Mouse (Mus musculus) heart, adult 9 months (tissue): ENCODE measurements around the gene Ccn2.
"Not testable (repeated sequence)": the region's sequence is repeated elsewhere in the genome, so short reads cannot be mapped to it uniquely, and the experiment has no call there.

ENCODE experiments used
- DNase-seq, 2 experiments: peaks; one replicate each; pipeline ENCODE4 v3.0.0; 2022; ENCODE audit warnings: low spot score in 2 of 2

Gene Ccn2

DNA sequence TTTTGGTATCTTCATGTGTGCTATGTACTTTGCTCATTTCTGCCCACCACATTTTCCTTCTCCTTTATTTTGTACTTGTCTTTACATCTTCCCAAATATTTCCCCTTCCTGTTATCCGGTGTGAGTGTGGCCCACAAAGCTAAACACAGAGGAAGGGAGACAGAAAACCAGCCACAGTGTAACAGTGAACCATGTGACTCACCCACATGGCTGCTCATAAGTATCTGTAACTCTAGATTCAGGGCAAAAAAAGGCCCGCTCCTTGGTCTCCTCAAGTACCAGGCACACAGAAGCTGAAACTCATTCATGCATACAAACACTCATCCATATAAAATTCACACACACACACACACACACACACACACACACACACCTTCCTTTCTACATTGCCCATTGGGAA lies 7.8 kb downstream of the Ccn2 start:
- DNase-seq = no peak

- DNase-seq = no peak
Observed at GRCm38 (mm10) chr10:24603727-24604126, 8.5 kb downstream of the Ccn2 start.

DNA sequence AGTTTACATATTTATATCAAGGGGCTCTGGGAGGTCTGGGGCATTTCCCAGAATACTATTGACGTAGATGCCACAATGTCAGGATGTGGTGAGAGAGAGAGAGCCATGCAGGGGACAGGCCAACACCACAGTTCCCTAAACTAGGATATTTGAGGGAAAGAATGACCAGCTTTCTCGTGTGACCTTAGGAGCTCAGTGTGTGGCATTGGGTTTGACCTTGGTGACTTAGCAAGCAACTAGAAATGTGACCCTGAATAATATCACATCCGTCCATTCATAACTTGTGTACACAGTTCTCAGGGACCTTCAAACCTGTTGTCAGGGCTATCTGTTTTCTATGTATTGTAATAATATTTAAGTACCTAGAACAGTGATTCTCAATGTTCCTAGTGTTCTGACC lies 13.9 kb downstream of the Ccn2 start:
- DNase-seq = no peak

- DNase-seq = peak; percentile 69 to 79
Observed at GRCm38 (mm10) chr10:24609766-24610165, 14.5 kb downstream of the Ccn2 start.

- no peak for DNase-seq
Observed at GRCm38 (mm10) chr10:24614726-24615125, 19.5 kb downstream of the Ccn2 start.

- DNase-seq = no peak
Observed at GRCm38 (mm10) chr10:24615799-24616198, 20.6 kb downstream of the Ccn2 start.

- DNase-seq = not testable (repeated sequence)
Observed at GRCm38 (mm10) chr10:24616572-24616971, 21.3 kb downstream of the Ccn2 start.

- peak; percentile 37 to 56 for DNase-seq
Observed at GRCm38 (mm10) chr10:24621572-24621971, 26.3 kb downstream of the Ccn2 start.

GRCm38 (mm10) chr10:24622586-24622985 lies 27.3 kb downstream of the Ccn2 start:
- DNase-seq = peak in 1 of 2 experiments; percentile 76

DNA sequence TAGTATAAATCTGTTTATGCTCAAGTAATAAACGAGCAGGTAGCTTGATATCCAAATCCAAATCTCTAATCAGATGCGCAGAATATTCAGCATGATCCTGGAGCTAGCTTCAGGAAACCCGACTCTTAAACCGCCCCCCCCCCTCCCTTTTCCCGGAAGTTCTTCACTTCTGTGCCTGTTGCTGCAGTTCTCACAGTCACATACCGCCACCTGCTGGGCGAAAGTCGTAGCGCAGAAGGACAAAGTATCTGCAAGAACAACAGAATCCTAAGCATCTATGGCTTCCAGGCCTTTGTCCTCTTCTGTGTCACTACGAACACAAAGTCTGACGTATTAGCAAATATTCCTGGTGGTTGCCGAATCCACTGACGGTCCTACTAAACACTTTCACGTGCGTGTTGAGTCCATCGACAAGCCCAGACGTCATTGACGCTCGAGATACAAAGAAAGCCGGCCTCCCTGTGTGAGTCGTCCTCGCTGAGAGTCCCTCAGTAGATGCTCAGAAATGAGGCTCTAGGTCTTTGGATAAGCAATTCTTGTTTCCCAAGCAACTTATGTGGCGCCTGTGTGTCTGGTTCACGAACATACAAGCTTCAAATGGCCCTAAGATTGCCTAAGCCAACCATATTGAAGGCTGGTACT lies 29.9 kb downstream of the Ccn2 start:
- DNase-seq = peak in 1 of 2 experiments; percentile 78

GRCm38 (mm10) chr10:24627262-24627661 lies 32.0 kb downstream of the Ccn2 start:
- no peak for DNase-seq

- DNase-seq = no peak
Observed at GRCm38 (mm10) chr10:24628466-24628865, 33.2 kb downstream of the Ccn2 start.

DNA sequence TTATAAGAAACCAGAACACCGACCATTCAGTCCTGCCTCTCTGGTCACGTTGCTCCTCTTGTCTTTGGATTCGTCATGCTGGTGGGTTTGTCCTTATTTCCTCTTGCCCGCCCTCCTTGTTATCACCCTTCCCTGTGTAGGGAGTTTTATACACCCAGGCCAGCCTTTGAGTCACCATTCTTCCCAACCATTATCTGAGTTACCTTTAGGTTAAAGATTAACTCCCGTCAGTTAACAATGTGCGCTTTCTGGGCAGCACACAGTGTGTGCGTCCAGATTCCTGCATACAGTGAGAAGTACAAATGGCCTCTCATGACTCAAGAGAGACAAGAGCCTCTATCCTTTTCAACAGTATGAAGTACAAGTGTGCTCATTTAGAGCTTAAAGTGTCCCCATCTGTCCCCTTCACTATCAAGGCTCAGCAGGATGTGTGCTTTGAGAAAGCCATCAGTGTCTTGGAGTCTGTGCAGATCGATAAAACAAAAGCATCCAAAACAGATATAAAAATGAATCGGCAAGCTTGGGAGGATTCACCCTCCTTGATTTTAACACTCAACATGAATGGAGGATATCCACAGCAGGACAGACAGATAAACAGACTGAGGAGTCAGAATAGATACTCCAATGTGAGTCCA lies 34.0 kb downstream of the Ccn2 start:
- no peak for DNase-seq

GRCm38 (mm10) chr10:24630469-24631081 lies 35.3 kb downstream of the Ccn2 start:
- DNase-seq = peak in 1 of 2 experiments; percentile 46

- DNase-seq = no peak
Observed at GRCm38 (mm10) chr10:24631122-24631521, 35.9 kb downstream of the Ccn2 start.

DNA sequence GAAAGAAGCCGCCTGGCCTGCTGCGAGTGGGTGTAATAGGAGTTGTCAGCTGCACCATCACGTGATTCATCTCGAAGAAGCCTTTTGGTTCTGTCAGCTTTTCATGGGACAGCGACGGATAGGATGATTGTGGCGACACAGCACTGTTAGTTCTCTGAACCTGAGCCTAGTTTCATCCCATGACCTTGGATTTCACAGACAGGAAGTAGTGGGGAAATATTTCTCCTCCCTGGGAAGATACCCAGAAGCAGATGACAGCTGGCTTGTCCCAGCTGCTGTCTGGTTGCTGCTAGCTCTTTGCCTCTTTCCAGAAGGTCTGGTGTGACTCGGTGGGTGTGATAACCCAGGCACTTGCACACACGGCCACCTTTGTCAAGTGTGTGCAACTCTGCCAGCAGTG lies 39.0 kb downstream of the Ccn2 start:
- peak; percentile 68 to 83 for DNase-seq

GRCm38 (mm10) chr10:24635331-24635815 lies 40.1 kb downstream of the Ccn2 start:
- DNase-seq = peak in 1 of 2 experiments; percentile 27

- DNase-seq = no peak
Observed at GRCm38 (mm10) chr10:24635884-24636283, 40.6 kb downstream of the Ccn2 start.

DNA sequence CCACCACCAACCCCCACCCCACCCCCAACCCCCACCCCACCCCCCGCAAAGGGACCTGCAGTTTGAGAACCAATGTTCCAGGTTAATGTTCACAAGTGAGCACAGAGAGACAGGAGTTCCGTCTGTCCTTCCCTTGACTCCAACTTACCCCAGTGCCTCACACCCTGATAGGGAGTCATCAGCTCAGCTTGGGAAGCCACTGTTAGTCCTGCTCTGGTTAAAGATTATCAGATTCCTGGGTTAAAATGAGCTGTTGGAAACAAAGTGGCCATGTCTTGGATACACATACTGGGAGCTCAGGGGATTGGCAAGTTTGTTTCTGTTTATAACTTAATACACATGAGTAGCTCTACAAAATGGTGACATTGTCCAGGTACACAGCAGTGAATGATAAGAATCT lies 41.7 kb downstream of the Ccn2 start:
- DNase-seq = no peak

- no peak for DNase-seq
Observed at GRCm38 (mm10) chr10:24638306-24639070, 43.2 kb downstream of the Ccn2 start.

DNA sequence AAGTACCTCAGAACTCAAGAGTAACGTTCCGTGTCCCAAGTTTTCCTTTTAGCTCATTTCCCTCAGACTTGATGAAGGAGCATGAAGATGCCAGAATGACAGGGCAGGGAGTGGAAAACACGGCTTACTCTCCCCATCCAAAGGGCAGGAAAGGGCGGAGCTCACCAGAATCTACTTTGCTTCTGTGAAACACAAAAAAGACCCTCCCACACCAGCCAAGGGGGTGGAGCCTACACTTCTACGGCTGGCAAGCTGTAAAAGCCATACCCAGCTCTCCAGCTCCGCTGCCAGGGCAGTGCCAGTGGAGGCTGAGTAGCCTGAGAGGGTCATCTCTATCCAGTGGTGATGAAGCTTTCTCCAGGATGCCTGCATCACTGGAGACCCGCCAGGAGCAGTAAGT lies 44.4 kb downstream of the Ccn2 start:
- DNase-seq = no peak

DNA sequence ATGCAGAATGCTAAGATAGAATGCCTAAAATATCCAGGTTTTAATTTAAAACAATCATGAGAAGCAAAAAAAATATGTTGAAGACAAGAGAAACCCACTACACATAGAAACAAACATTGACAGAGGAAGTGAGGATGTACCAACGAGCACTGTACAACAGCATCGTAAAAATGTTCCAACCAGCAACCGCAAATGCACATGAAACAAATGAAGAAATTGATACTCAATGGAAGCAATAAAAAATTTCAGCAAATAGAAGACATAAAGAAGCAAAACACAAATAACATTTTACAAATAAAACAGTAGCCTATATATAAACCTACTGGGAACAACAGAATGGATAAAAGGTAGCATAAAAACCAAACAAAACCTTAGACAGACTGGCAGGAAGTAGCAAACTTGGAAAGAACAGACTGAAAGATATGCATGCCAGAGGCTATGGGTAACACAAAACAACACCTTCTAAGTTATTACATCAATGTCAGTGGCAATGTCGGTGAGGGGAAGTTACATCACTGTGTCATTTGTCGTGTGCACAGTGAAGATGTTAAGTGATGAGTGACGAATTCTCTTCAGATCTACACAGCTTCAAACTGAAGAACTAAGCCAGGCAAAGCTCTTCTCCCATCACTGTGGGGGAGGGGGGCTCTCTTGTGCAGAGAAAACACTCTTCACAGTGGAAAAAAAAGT lies 45.1 kb downstream of the Ccn2 start:
- no peak for DNase-seq
